Mouse (Mus musculus): Measurements from ENCODE around the gene Psmb11.
"Not testable (repeated sequence)": the region's sequence is repeated elsewhere in the genome, so short reads cannot be mapped to it uniquely, and the experiment has no call there.

Psmb11 gene

GRCm38 (mm10) chr14:54603038-54603654 lies 18.1 kb upstream of the Psmb11 start:
- peak; percentile 94 for DNase-seq (ENCODE audit: extremely low spot score)

GRCm38 (mm10) chr14:54603686-54604085 lies 17.5 kb upstream of the Psmb11 start:
- DNase-seq (ENCODE audit: extremely low spot score) = no peak

GRCm38 (mm10) chr14:54605752-54606321 lies 15.4 kb upstream of the Psmb11 start, which contains the start of gene 4931414P19Rik:
Gene 4931414P19Rik (minus strand): TSS chr14:54605993.
- DNase-seq (ENCODE audit: extremely low spot score) = peak; percentile 83

- DNase-seq (ENCODE audit: extremely low spot score) = no peak
These were observed 14.0 kb upstream of the Psmb11 start for GRCm38 (mm10) chr14:54607226-54607625.

GRCm38 (mm10) chr14:54609245-54609644 lies 12.0 kb upstream of the Psmb11 start:
- no peak for DNase-seq (ENCODE audit: extremely low spot score)

- DNase-seq (ENCODE audit: extremely low spot score) = no peak
These were observed 11.3 kb upstream of the Psmb11 start for GRCm38 (mm10) chr14:54609962-54610361.

- DNase-seq (ENCODE audit: extremely low spot score) = no peak
These were observed 10.6 kb upstream of the Psmb11 start for GRCm38 (mm10) chr14:54610648-54611047.

GRCm38 (mm10) chr14:54614130-54614529 lies 7.1 kb upstream of the Psmb11 start:
- not testable (repeated sequence) for DNase-seq (ENCODE audit: extremely low spot score)

- no peak for DNase-seq (ENCODE audit: extremely low spot score)
These were observed 4.9 kb upstream of the Psmb11 start for GRCm38 (mm10) chr14:54616226-54616825.

- peak; percentile 73 for DNase-seq (ENCODE audit: extremely low spot score)
These were observed 3.9 kb upstream of the Psmb11 start for GRCm38 (mm10) chr14:54617152-54617896.

- DNase-seq (ENCODE audit: extremely low spot score) = peak; percentile 91
These were observed 3.3 kb upstream of the Psmb11 start, which contains the start of gene Psmb5 for GRCm38 (mm10) chr14:54617897-54618365. Gene Psmb5 (minus strand): TSS chr14:54618022.

- no peak for DNase-seq (ENCODE audit: extremely low spot score)
These were observed 2.1 kb downstream of the Psmb11 start for GRCm38 (mm10) chr14:54623334-54623733.

GRCm38 (mm10) chr14:54624976-54625375 lies 3.7 kb downstream of the Psmb11 start:
- DNase-seq (ENCODE audit: extremely low spot score) = no peak

- DNase-seq (ENCODE audit: extremely low spot score) = no peak
These were observed 6.9 kb downstream of the Psmb11 start for GRCm38 (mm10) chr14:54628103-54628502.

- no peak for DNase-seq (ENCODE audit: extremely low spot score)
These were observed 8.6 kb downstream of the Psmb11 start for GRCm38 (mm10) chr14:54629797-54630196.

- DNase-seq (ENCODE audit: extremely low spot score) = no peak
These were observed 9.5 kb downstream of the Psmb11 start for GRCm38 (mm10) chr14:54630583-54631239.

- no peak for DNase-seq (ENCODE audit: extremely low spot score)
These were observed 10.0 kb downstream of the Psmb11 start for GRCm38 (mm10) chr14:54631240-54631599.

- no peak for DNase-seq (ENCODE audit: extremely low spot score)
These were observed 11.0 kb downstream of the Psmb11 start for GRCm38 (mm10) chr14:54632252-54632651.

- DNase-seq (ENCODE audit: extremely low spot score) = no peak
These were observed 12.9 kb downstream of the Psmb11 start for GRCm38 (mm10) chr14:54634182-54634581.

GRCm38 (mm10) chr14:54636954-54637353 lies 15.7 kb downstream of the Psmb11 start:
- peak; percentile 60 for DNase-seq (ENCODE audit: extremely low spot score)

GRCm38 (mm10) chr14:54638210-54638609 lies 17.0 kb downstream of the Psmb11 start:
- no peak for DNase-seq (ENCODE audit: extremely low spot score)

- DNase-seq (ENCODE audit: extremely low spot score) = peak; percentile 30
These were observed 18.9 kb downstream of the Psmb11 start for GRCm38 (mm10) chr14:54640121-54640520.

Data from embryo, embryonic 9.5 days (tissue).